ENCODE assay signal across 17 mouse cellular contexts in genomic region chr11:84627685-84628084, GRCm38 (mm10).
A peak's percentile ranks its signal among the peaks of the same experiment; 100 is the strongest.
DNase-seq lines count a peak whose midpoint lies in the region; ATAC-seq and TF ChIP-seq lines count a peak whose summit lies in the region.
"Had no signal": no experiment of that assay in that cellular context is flagged by ENCODE, and none has a peak within 500 bp of the region (broad histone marks: within the 10 kb centered on the region; RNA-seq: fewer than 3 reads in every experiment).

No protein-coding gene starts in this region.

- peak overlapping the region; percentile 36; the same call in 1 of the 2 replicates for H3K27ac ChIP-seq in kidney, adult 2 months (ENCODE audit: insufficient read depth, low read depth, low read length)
- no peak overlapping the region for H3K27ac ChIP-seq in kidney, embryonic 16.5 days (ENCODE audit: low read length)
- H3K27ac ChIP-seq in stomach, postnatal 0 days (replicated peaks): no peak overlapping the region
- H3K27ac ChIP-seq: forebrain, embryonic 13.5 days; heart, embryonic 13.5 days; kidney, postnatal 0 days; lung, embryonic 15.5 days had no signal

- no peaks in the 10 kb centered on the region for H3K36me3 ChIP-seq in kidney, adult 2 months (ENCODE audit: control insufficient read depth, insufficient read depth, low read length)
- H3K36me3 ChIP-seq in kidney, embryonic 16.5 days (ENCODE audit: insufficient read depth, low read length): no peaks in the 10 kb centered on the region
- H3K36me3 ChIP-seq in stomach, postnatal 0 days (ENCODE audit: control insufficient read depth, insufficient read depth, low read length): no peaks in the 10 kb centered on the region
- H3K36me3 ChIP-seq: heart, embryonic 13.5 days; lung, embryonic 15.5 days had no signal

- WGBS in kidney, adult 2 months: 32% methylated on average over 11 of the region's 11 CpGs
- WGBS in kidney, embryonic 16.5 days: 60% methylated on average over 11 of the region's 11 CpGs
- 57% methylated on average over 11 of the region's 11 CpGs for WGBS in stomach, postnatal 0 days

- H3K4me3 ChIP-seq in kidney, adult 2 months (ENCODE audit: insufficient read depth, low read depth, low read length): no peak overlapping the region
- H3K4me3 ChIP-seq in kidney, embryonic 16.5 days (ENCODE audit: low read length): no peak overlapping the region
- H3K4me3 ChIP-seq in stomach, postnatal 0 days (ENCODE audit: low read depth, low read length): no peak overlapping the region
- H3K4me3 ChIP-seq: forebrain, embryonic 13.5 days; heart, embryonic 13.5 days; lung, embryonic 15.5 days; myocyte had no signal

- H3K27me3 ChIP-seq in kidney, adult 2 months (replicated peaks; ENCODE audit: control insufficient read depth, insufficient read depth, low read length): no peaks in the 10 kb centered on the region
- H3K27me3 ChIP-seq in kidney, embryonic 16.5 days (ENCODE audit: insufficient read depth, low read length): no peaks in the 10 kb centered on the region
- no peaks in the 10 kb centered on the region for H3K27me3 ChIP-seq in stomach, postnatal 0 days (ENCODE audit: control insufficient read depth, insufficient read depth, low read length)
- H3K27me3 ChIP-seq: lung, embryonic 15.5 days had no signal

- peak; percentile 33 for DNase-seq in adrenal gland, postnatal 14 days
- DNase-seq in adrenal gland, adult 8-10 months: no peak
- peak; percentile 65 for DNase-seq in kidney, adult 2 months
- DNase-seq in cerebellum, adult 18-20 months: peak; percentile 49 to 50
- peak; percentile 51 to 57 for DNase-seq in kidney, adult 8-10 months
- DNase-seq in stomach, postnatal 0 days (ENCODE audit: low spot score): no peak
- DNase-seq in spleen, postnatal 14 days (ENCODE audit: low spot score in 2 of 2): no peak
- DNase-seq: embryo, embryonic 11 days; retina, postnatal 1 day; thymus, postnatal 36 days had no signal

- TF ChIP-seq CTCF in kidney, adult 2 months (conservative IDR thresholded peaks at IDR 0.05; ENCODE audit: insufficient read depth, insufficient read length, low read depth, low read length): no peak
- TF ChIP-seq CTCF in stomach, postnatal 0 days (IDR thresholded peaks at IDR 0.05; ENCODE audit: low read depth): no peak

- no peaks in the 10 kb centered on the region for H3K9me3 ChIP-seq in kidney, embryonic 16.5 days (ENCODE audit: low read length)
- H3K9me3 ChIP-seq in stomach, postnatal 0 days (ENCODE audit: control insufficient read depth, low read length): no peaks in the 10 kb centered on the region
- H3K9me3 ChIP-seq: forebrain, embryonic 13.5 days; heart, embryonic 13.5 days; lung, embryonic 15.5 days had no signal

- no peak for TF ChIP-seq EP300 in stomach, postnatal 0 days (optimal IDR thresholded peaks at IDR 0.05)

- H3K4me1 ChIP-seq in kidney, adult 2 months (ENCODE audit: control insufficient read depth, insufficient read depth, low read length): 0 out of 2 replicates have a peak, but pooled peaks cover 7% of the 10 kb centered on the region
- H3K4me1 ChIP-seq in kidney, embryonic 16.5 days (ENCODE audit: insufficient read depth, low read length): peaks cover 14% of the 10 kb centered on the region; the same call in 1 of the 2 replicates
- no peaks in the 10 kb centered on the region for H3K4me1 ChIP-seq in stomach, postnatal 0 days (replicated peaks; ENCODE audit: control insufficient read depth, insufficient read depth)
- H3K4me1 ChIP-seq: heart, embryonic 13.5 days; lung, embryonic 15.5 days had no signal

- TF ChIP-seq POLR2A in kidney, adult 2 months (IDR thresholded peaks at IDR 0.05; ENCODE audit: low read depth, low read length): no peak

- no peak overlapping the region for H3K9ac ChIP-seq in kidney, embryonic 16.5 days (replicated peaks; ENCODE audit: low read length)
- H3K9ac ChIP-seq in stomach, postnatal 0 days (ENCODE audit: low read length): no peak overlapping the region
- H3K9ac ChIP-seq: forebrain, embryonic 13.5 days; heart, embryonic 13.5 days; lung, embryonic 15.5 days had no signal

- H3K4me2 ChIP-seq in kidney, embryonic 16.5 days (replicated peaks; ENCODE audit: low read depth, low read length): no peak overlapping the region
- H3K4me2 ChIP-seq in stomach, postnatal 0 days (replicated peaks; ENCODE audit: low read depth): no peak overlapping the region
- H3K4me2 ChIP-seq: forebrain, embryonic 13.5 days; heart, embryonic 13.5 days; liver, embryonic 11.5 days; lung, embryonic 15.5 days had no signal

- ATAC-seq in kidney, embryonic 16.5 days (ENCODE audit: low FRiP score, low TSS enrichment): no peak
- ATAC-seq in stomach, postnatal 0 days (ENCODE audit: low FRiP score, low TSS enrichment): no peak

Comparison
In these comparisons a context has a peak if more than half of its experiments do, and no peak if none do; other contexts are left out.
1. DNase-seq: peak in adrenal gland, postnatal 14 days (single experiment), kidney, adult 2 months (single experiment), cerebellum, adult 18-20 months (2 of 2) and kidney, adult 8-10 months (2 of 2); none in adrenal gland, adult 8-10 months (single experiment), stomach, postnatal 0 days (single experiment) and spleen, postnatal 14 days (0 of 2).